Mouse (Mus musculus): Measurements from ENCODE around the gene Usp35.

GRCm38 (mm10) chr7:97300914-97301313 is 30.9 kb downstream of the Usp35 start:
- TF ChIP-seq CTCF (IDR thresholded peaks at IDR 0.05; ENCODE audit: control insufficient read depth, insufficient read depth, insufficient replicate concordance, low read depth, low read length) (no peak), POLR2A (IDR thresholded peaks at IDR 0.05; ENCODE audit: control insufficient read depth, low read depth, low read length) (no peak)

Data from testis, adult 2 months (tissue).